Mouse (Mus musculus) gastrocnemius, adult 2 months (tissue): ENCODE results near the gene Kmt2b. TPM values are rescaled to one million over a fixed set of nuclear protein-coding genes. Genes with fewer than 3 reads are reported as not detected.

Experiments
- DNase-seq: peaks from one replicate; pipeline ENCODE4 v3.0.0; 2022
- H3K27ac ChIP-seq: fragments of 200-600 bp; 2 replicates; pipeline ENCODE4 v1.8.1; 2022; ENCODE audit warnings: mild to moderate bottlenecking
- H3K4me3 ChIP-seq: fragments of 200-600 bp; 2 replicates; pipeline ENCODE4 v1.8.1; 2022; ENCODE audit warnings: mild to moderate bottlenecking, moderate library complexity
- CTCF ChIP-seq: fragments of 200-600 bp; IDR thresholded peaks from 2 replicates; pipeline ENCODE4 v1.8.1; 2022; ENCODE audit warnings: antibody characterized with exemption, mild to moderate bottlenecking, moderate library complexity
- intact Hi-C: fragments of 180-260 bp; cut with DNase I; formaldehyde crosslinking; loops from one replicate; pipeline ENCODE4 v1.15.1; 2025
- microRNA-seq: library from miRNA; unstranded; fragments of <30 nt; microRNA quantifications from one replicate; pipeline ENCODE4 v1.2.0, GENCODE M21; 2021
- total RNA-seq, 2 experiments: library from RNA; stranded (reverse); gene quantifications; 2 replicates each; pipeline ENCODE4 v1.2.3; 2021

The Kmt2b gene
- total RNA-seq, 2 experiments from 2014 or later = 13.3 to 16.3 TPM

DNA sequence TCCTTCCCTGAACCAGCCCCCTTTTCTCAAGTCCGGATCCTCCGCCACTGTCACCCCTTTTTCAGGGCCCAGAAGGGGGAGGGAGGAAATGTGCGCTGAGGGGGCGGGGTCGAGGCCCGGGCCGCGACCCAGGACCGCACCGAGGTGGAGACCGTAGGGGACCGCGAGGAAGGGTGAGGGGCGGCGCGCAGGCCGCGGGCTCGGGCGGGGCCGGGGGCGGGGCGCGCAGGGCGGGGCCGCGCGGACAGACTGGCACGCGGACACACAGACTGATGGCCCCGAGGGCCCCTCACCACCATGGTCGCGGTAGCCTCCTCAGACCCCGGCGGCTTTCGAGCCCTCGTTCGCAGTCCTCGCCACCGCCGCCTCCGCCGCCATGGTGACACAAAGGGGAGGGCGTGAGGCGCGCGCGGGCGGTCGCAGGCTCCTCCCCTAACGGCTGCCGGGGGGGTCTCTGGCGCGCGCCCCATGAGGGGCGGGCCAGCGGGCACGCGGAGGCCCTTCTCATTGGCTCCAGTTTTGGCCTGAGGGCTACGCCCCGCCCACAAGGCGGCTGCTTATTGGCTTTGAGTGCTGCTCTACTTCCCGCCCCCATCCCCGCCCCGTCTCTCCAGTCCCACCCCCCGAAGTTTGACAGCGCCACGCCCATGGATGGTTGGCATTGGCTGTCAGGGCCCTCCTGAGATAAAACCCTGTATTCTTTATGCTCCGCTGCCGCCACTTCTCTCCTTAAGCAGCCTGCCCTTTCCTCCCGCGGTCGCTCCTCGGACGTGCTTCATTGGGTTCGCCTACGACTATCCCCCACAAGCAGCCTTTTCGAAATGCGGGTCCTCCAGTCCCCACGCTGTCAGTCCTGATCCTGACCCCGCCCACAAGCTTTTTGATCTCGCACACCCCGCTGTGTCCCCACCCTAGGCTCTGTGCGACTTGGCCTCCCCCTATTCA lies 53.6 kb downstream of the Kmt2b start, which contains the start of gene Arhgap33:
TSS of gene Arhgap33 (minus strand) at position 428 of the 945 bp plus-strand sequence.
- H3K27ac ChIP-seq = peak within 1 kb of the TSS; percentile 61
- no peak for TF ChIP-seq CTCF
- peak within 1 kb of the TSS; percentile 81 for H3K4me3 ChIP-seq
- DNase-seq = peak; percentile 97
- intact Hi-C loops = no loop called here

GRCm38 (mm10) chr7:30533941-30534632 lies 54.4 kb downstream of the Kmt2b start:
- no peak for TF ChIP-seq CTCF
- intact Hi-C loops = no loop called here
- no peak for DNase-seq
- H3K27ac ChIP-seq = peak overlapping the region; percentile 48
- peak overlapping the region; percentile 81 for H3K4me3 ChIP-seq

GRCm38 (mm10) chr7:30532931-30533330 lies 55.6 kb downstream of the Kmt2b start:
- intact Hi-C loops = no loop called here
- DNase-seq = no peak
- Histone ChIP-seq H3K27ac (no peak overlapping the region), H3K4me3 (no peak overlapping the region)
- TF ChIP-seq CTCF = no peak

- no peak overlapping the region for H3K27ac ChIP-seq
- no peak for TF ChIP-seq CTCF
- no peak for DNase-seq
- intact Hi-C loops = no loop called here
- no peak overlapping the region for H3K4me3 ChIP-seq
These were observed 57.2 kb downstream of the Kmt2b start for GRCm38 (mm10) chr7:30531291-30531815.

DNA sequence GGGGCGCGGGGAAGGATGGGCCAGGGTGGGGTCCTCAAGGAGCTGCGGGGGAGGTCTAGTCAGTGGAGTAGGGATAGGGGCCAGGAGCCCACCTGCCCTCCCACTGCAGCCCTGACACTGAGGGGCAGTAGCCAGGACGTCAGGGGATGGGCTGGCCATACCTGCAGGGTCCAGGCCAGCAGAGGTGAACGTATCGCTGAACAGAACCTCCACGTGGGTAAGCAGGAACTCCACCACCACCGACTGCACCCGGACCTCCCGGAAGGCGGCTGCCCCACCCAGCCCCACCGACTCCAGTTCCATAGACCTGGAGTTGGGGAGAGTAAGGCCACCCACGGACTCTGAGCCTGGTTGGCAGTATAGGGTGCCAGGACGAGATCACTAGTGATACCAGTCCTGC lies 61.5 kb downstream of the Kmt2b start:
- Histone ChIP-seq H3K4me3 (no peak overlapping the region), H3K27ac (no peak overlapping the region)
- no peak for DNase-seq
- intact Hi-C loops = no loop called here
- no peak for TF ChIP-seq CTCF

DNA sequence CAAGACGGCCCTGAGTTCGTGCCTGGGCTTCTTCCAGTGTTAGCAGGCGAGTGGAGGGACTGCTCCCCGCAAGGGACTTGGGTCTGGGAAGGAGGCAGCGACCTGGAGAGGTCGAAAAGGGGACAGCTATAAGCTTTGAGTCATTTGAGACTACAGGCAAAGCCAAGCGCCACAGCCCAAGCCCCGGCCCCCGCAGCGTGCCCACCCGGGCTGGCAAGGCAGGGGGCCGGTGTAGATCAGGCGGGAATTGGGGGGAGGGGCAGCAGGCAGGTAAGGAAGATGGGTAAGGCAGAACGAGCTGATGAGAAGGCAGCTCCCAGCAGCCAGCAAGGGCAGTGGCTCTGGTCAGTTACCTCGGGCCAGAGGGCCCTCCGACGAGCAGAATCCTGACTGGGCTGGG lies 62.1 kb downstream of the Kmt2b start:
- DNase-seq = no peak
- Histone ChIP-seq H3K4me3 (no peak overlapping the region; the same call in 1 of the 2 replicates), H3K27ac (no peak overlapping the region)
- intact Hi-C loops = no loop called here
- TF ChIP-seq CTCF = no peak

DNA sequence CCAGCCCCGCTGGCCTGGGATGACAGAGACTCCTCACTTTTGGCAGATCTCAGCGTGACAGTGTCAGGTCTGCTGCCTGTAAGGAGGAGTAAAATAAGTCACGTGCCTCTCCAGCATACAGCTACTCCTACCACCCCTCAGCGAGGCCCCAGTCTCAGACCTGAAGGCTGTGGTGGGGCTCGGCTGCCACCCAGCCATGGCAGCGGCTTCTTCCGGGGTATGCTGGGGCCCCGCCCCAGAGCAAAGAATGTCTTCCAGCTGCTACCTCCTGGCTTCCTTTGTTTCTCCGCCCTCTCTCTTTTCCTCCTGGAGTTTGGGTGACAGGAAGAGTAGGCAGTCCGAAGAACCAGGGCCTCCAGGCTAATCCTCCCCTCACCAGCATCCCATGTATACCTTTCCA lies 62.6 kb downstream of the Kmt2b start:
- DNase-seq = no peak

GRCm38 (mm10) chr7:30524487-30524886 lies 64.0 kb downstream of the Kmt2b start:
- intact Hi-C loops = no loop called here
- no peak overlapping the region for H3K4me3 ChIP-seq
- no peak for DNase-seq
- TF ChIP-seq CTCF = no peak
- H3K27ac ChIP-seq = no peak overlapping the region

More for the DNA sequence above, 62.6 kb downstream of the Kmt2b start:
- Histone ChIP-seq H3K27ac (no peak overlapping the region), H3K4me3 (no peak overlapping the region; the same call in 1 of the 2 replicates)
- no peak for TF ChIP-seq CTCF
- intact Hi-C loops = no loop called here

GRCm38 (mm10) chr7:30522871-30523270 lies 65.7 kb downstream of the Kmt2b start:
- intact Hi-C loops = no loop called here
- Histone ChIP-seq H3K4me3 (no peak overlapping the region), H3K27ac (no peak overlapping the region)
- TF ChIP-seq CTCF = no peak
- no peak for DNase-seq

DNA sequence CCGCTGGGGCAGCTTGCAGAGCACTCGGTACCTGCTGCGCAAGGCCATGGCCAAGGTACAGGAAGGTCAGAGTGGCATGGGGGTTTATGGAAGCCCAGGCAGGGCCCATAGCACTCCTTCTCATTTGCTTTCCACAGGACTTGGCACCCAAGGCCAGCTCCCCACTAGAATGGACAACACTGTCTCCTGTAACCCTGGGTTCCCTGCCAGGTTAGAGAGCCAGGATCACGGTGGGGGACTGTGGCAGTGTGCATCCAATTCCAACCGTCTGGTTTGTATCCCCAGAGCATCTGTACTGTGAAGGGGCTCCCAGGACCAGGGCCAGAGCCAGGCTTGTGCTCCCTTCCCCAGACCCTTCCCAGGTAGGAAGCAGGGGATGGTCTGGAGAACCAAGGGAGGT lies 67.7 kb downstream of the Kmt2b start:
- Histone ChIP-seq H3K27ac (no peak overlapping the region), H3K4me3 (no peak overlapping the region)
- TF ChIP-seq CTCF = no peak
- intact Hi-C loops = no loop called here
- no peak for DNase-seq

- intact Hi-C loops = no loop called here
- TF ChIP-seq CTCF = no peak
- no peak overlapping the region for H3K27ac ChIP-seq
- DNase-seq = no peak
- H3K4me3 ChIP-seq = no peak overlapping the region
These were observed 68.1 kb downstream of the Kmt2b start for GRCm38 (mm10) chr7:30520396-30520795.

Small RNA genes lying within 50 kb of the gene (microRNA-seq; reads per million reads assigned to microRNA genes)
- gene Gm38670 (3.6 reads per million), gene Mir3569 (not detected)

Other genes with a start within 250 kb of the Kmt2b start
- gene Lrfn3, start 226.0 kb downstream of the Kmt2b start, total RNA-seq = 1 to 10 TPM; 3.8 to 4.3 TPM
- gene Tyrobp, start 175.0 kb downstream of the Kmt2b start, total RNA-seq = 1 to 10 TPM; 2.6 to 5.7 TPM
- not detected for gene Hcst, start 168.9 kb downstream of the Kmt2b start, total RNA-seq
- gene Nfkbid, start 167.0 kb downstream of the Kmt2b start, total RNA-seq = under 1 TPM; 0.11 to 0.13 TPM
- 1 to 10 TPM in 1 of 2 experiments, under 1 TPM in 1; 0.94 to 1.2 TPM for gene Aplp1, start 143.2 kb downstream of the Kmt2b start, total RNA-seq
- gene Kirrel2, start 131.0 kb downstream of the Kmt2b start, total RNA-seq = not detected
- not detected for gene Nphs1, start 130.4 kb downstream of the Kmt2b start, total RNA-seq
- not detected for gene Prodh2, start 95.1 kb downstream of the Kmt2b start, total RNA-seq
- under 1 TPM; 0.31 to 0.47 TPM for gene Arhgap33, start 53.7 kb downstream of the Kmt2b start, total RNA-seq
- gene Hspb6, start 36.5 kb downstream of the Kmt2b start, total RNA-seq = 1,000 to 10,000 TPM in 1 of 2 experiments, 100 to 1,000 TPM in 1; 867 to 2,532 TPM
- gene Proser3, start 36.4 kb downstream of the Kmt2b start, total RNA-seq = 1 to 10 TPM; 5.5 to 7.3 TPM
- 10 to 100 TPM in 1 of 2 experiments, 1 to 10 TPM in 1; 9.2 to 10.5 TPM for gene Lin37, start 28.9 kb downstream of the Kmt2b start, total RNA-seq
- gene U2af1l4, start 25.4 kb downstream of the Kmt2b start, total RNA-seq = 10 to 100 TPM; 53.8 to 62.5 TPM
- 1 to 10 TPM; 1.8 to 2.2 TPM for gene Gm49396, start 25.4 kb downstream of the Kmt2b start, total RNA-seq
- gene Psenen, start 25.1 kb downstream of the Kmt2b start, total RNA-seq = 100 to 1,000 TPM; 116 to 123 TPM
- gene Igflr1, start 23.3 kb downstream of the Kmt2b start, total RNA-seq = 1 to 10 TPM; 1.1 to 1.5 TPM
- under 1 TPM in 1 of 2 experiments, not detected in 1; 0.33 TPM for gene Zbtb32, start 10.2 kb upstream of the Kmt2b start, total RNA-seq
- under 1 TPM in 1 of 2 experiments, not detected in 1; 0.17 TPM for gene Upk1a, start 24.1 kb upstream of the Kmt2b start, total RNA-seq
- gene Cox6b1, start 37.4 kb upstream of the Kmt2b start, total RNA-seq = 1,000 to 10,000 TPM; 1,338 to 2,234 TPM
- gene Etv2, start 47.1 kb upstream of the Kmt2b start, total RNA-seq = not detected
- gene Rbm42, start 61.6 kb upstream of the Kmt2b start, total RNA-seq = 10 to 100 TPM; 37.4 to 38.3 TPM
- gene Haus5, start 76.3 kb upstream of the Kmt2b start, total RNA-seq = 1 to 10 TPM; 3.7 to 4.2 TPM
- 1 to 10 TPM; 2.7 to 4.9 TPM for gene Pmis2, start 82.9 kb upstream of the Kmt2b start, total RNA-seq
- not detected for gene 2200002J24Rik, start 110.2 kb upstream of the Kmt2b start, total RNA-seq
- gene Atp4a, start 123.5 kb upstream of the Kmt2b start, total RNA-seq = under 1 TPM; 0.13 to 0.14 TPM
- gene Tmem147, start 140.8 kb upstream of the Kmt2b start, total RNA-seq = 100 to 1,000 TPM; 232 to 255 TPM
- gene Gapdhs, start 155.0 kb upstream of the Kmt2b start, total RNA-seq = not detected
- gene Sbsn, start 162.7 kb upstream of the Kmt2b start, total RNA-seq = 1 to 10 TPM; 2.8 to 4.7 TPM
- gene Dmkn, start 175.0 kb upstream of the Kmt2b start, total RNA-seq = 1 to 10 TPM in 1 of 2 experiments, under 1 TPM in 1; 0.98 to 1.2 TPM
- gene Krtdap, start 199.2 kb upstream of the Kmt2b start, total RNA-seq = under 1 TPM in 1 of 2 experiments, not detected in 1; 0.78 TPM
- under 1 TPM in 1 of 2 experiments, not detected in 1; 0.14 TPM for gene Ffar2, start 235.0 kb upstream of the Kmt2b start, total RNA-seq